8 mouse cellular contexts compared by ENCODE assay signal in the genomic region with DNA sequence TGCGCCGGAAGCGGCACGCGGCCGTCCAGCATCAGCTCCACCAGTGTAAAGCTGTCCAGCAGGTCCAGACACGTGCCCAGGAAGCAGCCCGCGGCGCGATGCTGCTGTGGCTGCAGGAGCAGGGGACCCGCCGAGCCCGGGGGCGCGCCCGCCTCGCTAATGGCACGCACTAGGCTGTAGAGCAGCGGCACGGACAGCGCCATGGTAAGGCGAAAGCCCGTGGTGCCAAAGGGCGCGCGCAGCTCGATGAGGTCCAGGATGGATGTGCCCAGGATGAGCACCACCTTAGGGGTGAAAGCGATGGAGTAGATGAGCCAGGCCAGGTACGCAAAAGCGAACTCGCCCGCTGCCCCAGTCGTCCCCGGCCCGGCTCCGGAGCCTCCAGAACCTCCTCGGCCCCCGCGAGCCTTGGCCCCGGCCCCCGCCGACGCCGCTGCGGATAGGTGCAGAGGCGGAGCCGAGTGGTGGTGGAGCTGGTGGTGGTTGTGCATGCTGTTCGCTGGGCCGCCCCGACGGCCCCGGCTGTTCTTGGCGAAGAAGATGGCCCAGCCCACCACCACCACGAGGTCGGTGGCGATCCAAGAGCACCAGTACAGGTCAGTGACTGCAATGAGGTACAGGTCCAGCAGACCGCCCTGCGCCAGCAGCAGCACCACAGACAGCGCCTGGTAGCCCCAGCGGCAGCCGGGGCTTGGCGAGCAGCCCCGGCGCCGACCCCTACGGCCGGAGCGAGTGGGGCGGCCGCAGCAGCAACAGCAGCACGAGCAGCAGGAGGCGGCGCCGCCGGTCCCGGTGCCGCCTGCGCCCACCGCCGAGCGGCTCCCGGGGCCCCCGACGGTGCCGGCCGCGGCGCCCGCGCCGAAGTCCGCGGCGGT. TPM values are rescaled to one million over a fixed set of nuclear protein-coding genes. Genes with fewer than 3 reads are reported as not detected.
DNase-seq lines count a peak whose midpoint lies in the region; ATAC-seq and TF ChIP-seq lines count a peak whose summit lies in the region.

No protein-coding gene starts in this region.

- H3K4me2 ChIP-seq in limb, embryonic 15.5 days, result peak overlapping the region; percentile 99
- peak overlapping the region; percentile 69 for H3K4me2 ChIP-seq in midbrain, postnatal 0 days (ENCODE audit: low read depth, low read length, poor library complexity, severe bottlenecking)

- peak overlapping the region; percentile 35 for H3K4me3 ChIP-seq in ES-Bruce4 (ENCODE audit: low read depth, low read length)
- H3K4me3 ChIP-seq in limb, embryonic 15.5 days, result peak overlapping the region; percentile 66
- H3K4me3 ChIP-seq in midbrain, postnatal 0 days (ENCODE audit: low read depth, low read length), result peak overlapping the region; percentile 74

- no peaks in the 10 kb centered on the region for H3K4me1 ChIP-seq in ES-Bruce4 (ENCODE audit: control insufficient read depth, insufficient read depth, low read length)
- peaks cover 25% of the 10 kb centered on the region for H3K4me1 ChIP-seq in limb, embryonic 15.5 days
- H3K4me1 ChIP-seq in midbrain, postnatal 0 days (ENCODE audit: insufficient read depth, low read length), result peaks cover 16% of the 10 kb centered on the region

- intact Hi-C loops in heart, postnatal 14 days (cut with DNase I), result no loop called here

- H3K9ac ChIP-seq in ES-Bruce4 (ENCODE audit: low read depth, poor library complexity, severe bottlenecking), result peak overlapping the region; percentile 74
- peak overlapping the region; percentile 37 for H3K9ac ChIP-seq in limb, embryonic 15.5 days
- peak overlapping the region; percentile 81 for H3K9ac ChIP-seq in midbrain, postnatal 0 days (replicated peaks; ENCODE audit: low read length, poor library complexity, severe bottlenecking)

- H3K27ac ChIP-seq in ES-Bruce4 (ENCODE audit: insufficient read depth, low read length), result no peak overlapping the region
- H3K27ac ChIP-seq in limb, embryonic 15.5 days, result no peak overlapping the region
- H3K27ac ChIP-seq in midbrain, postnatal 0 days (ENCODE audit: low read depth, low read length), result peak overlapping the region; percentile 87

- no peak for TF ChIP-seq CTCF in ES-Bruce4 (IDR thresholded peaks at IDR 0.05; ENCODE audit: low read depth, low read length)
- TF ChIP-seq CTCF in midbrain, postnatal 0 days (IDR thresholded peaks at IDR 0.05), result no peak

- H3K27me3 ChIP-seq in ES-Bruce4 (ENCODE audit: control insufficient read depth, insufficient read depth, low read length, poor library complexity, severe bottlenecking), result peaks cover 13% of the 10 kb centered on the region
- H3K27me3 ChIP-seq in limb, embryonic 15.5 days, result peaks cover 45% of the 10 kb centered on the region
- no peaks in the 10 kb centered on the region for H3K27me3 ChIP-seq in midbrain, postnatal 0 days (ENCODE audit: insufficient read depth, low read length)

- under 1% methylated on average over 84 of the region's 95 CpGs for WGBS in limb, embryonic 15.5 days
- under 1% methylated on average over 77 of the region's 95 CpGs for WGBS in midbrain, postnatal 0 days

- no peak for ATAC-seq in limb, embryonic 15.5 days (ENCODE audit: insufficient number of reproducible peaks, low FRiP score, low TSS enrichment, low read depth)
- peak; percentile 32 for ATAC-seq in midbrain, postnatal 0 days (ENCODE audit: low FRiP score)

- TF ChIP-seq POLR2A in ES-Bruce4 (IDR thresholded peaks at IDR 0.05; ENCODE audit: insufficient read depth, low read length), result no peak

- no peak for TF ChIP-seq EP300 in ES-Bruce4 (IDR thresholded peaks at IDR 0.05; ENCODE audit: insufficient read depth, low read depth, low read length)

- no peaks in the 10 kb centered on the region for H3K36me3 ChIP-seq in ES-Bruce4 (ENCODE audit: control insufficient read depth, insufficient read depth, low read length, poor library complexity, severe bottlenecking)
- H3K36me3 ChIP-seq in limb, embryonic 15.5 days, result no peaks in the 10 kb centered on the region
- no peaks in the 10 kb centered on the region for H3K36me3 ChIP-seq in midbrain, postnatal 0 days (ENCODE audit: insufficient read depth, low read length)

- DNase-seq in kidney, adult 18-20 months, result peak; percentile 36
- no peak for DNase-seq in kidney, adult 11 months
- peak; percentile 53 to 58 for DNase-seq in cerebellum, postnatal 10 days
- peak; percentile 19 to 49 for DNase-seq in heart, postnatal 14 days
- no peak for DNase-seq in midbrain, postnatal 0 days (ENCODE audit: low spot score)
- no peak for DNase-seq in frontal cortex, adult 2 months (ENCODE audit: extremely low spot score in 1 of 2, low spot score in 1 of 2)

- no peaks in the 10 kb centered on the region for H3K9me3 ChIP-seq in ES-Bruce4 (replicated peaks; ENCODE audit: control insufficient read depth, insufficient read depth, low read length, poor library complexity, severe bottlenecking)
- no peaks in the 10 kb centered on the region for H3K9me3 ChIP-seq in limb, embryonic 15.5 days
- no peaks in the 10 kb centered on the region for H3K9me3 ChIP-seq in midbrain, postnatal 0 days (ENCODE audit: low read length)

RNA-seq across cellular contexts. Expression of gene Tmem121b, which starts 0.9 kb away (rescaled TPM):
- not detected in 2 replicates for polyA plus RNA-seq in ES-Bruce4 (2011; ENCODE audit: insufficient read depth, insufficient read length, low read depth, missing spikeins)
- total RNA-seq in heart, postnatal 14 days (2021), result under 1 TPM in 1 of 2 experiments, not detected in 1; 0.05 TPM
- 0.05 TPM in 1 of 2 replicates, not detected in the other for polyA plus RNA-seq in limb, embryonic 15.5 days (2015; fragmentation: Nextera tagmentation; extraction: Ambion mirVana)
- total RNA-seq in midbrain, postnatal 0 days (2014; rRNA removed), result 27.2 and 30.5 TPM in 2 replicates
- polyA plus RNA-seq in midbrain, postnatal 0 days (2015; fragmentation: Nextera tagmentation; extraction: Ambion mirVana), result 2.5 and 2.7 TPM in 2 replicates
- 28.7 and 31.8 TPM in 2 replicates for polyA plus RNA-seq in frontal cortex, adult 2 months (2012; rRNA removed)

RNA-seq across cellular contexts. Expression of gene Il17ra, which starts 29.7 kb away (rescaled TPM):
- 3.8 and 4.3 TPM in 2 replicates for polyA plus RNA-seq in ES-Bruce4 (2011; ENCODE audit: insufficient read depth, insufficient read length, low read depth, missing spikeins)
- total RNA-seq in heart, postnatal 14 days (2021), result 1 to 10 TPM; 3.3 to 5.4 TPM
- polyA plus RNA-seq in limb, embryonic 15.5 days (2015; fragmentation: Nextera tagmentation; extraction: Ambion mirVana), result 8.1 and 8.7 TPM in 2 replicates
- 2.1 and 4.9 TPM in 2 replicates for total RNA-seq in midbrain, postnatal 0 days (2014; rRNA removed)
- polyA plus RNA-seq in midbrain, postnatal 0 days (2015; fragmentation: Nextera tagmentation; extraction: Ambion mirVana), result 2.0 and 2.3 TPM in 2 replicates
- 10.1 and 13.2 TPM in 2 replicates for polyA plus RNA-seq in frontal cortex, adult 2 months (2012; rRNA removed)

RNA-seq across cellular contexts. Expression of gene Hdhd5, which starts 38.4 kb away (rescaled TPM):
- 17.5 and 18.1 TPM in 2 replicates for polyA plus RNA-seq in ES-Bruce4 (2011; ENCODE audit: insufficient read depth, insufficient read length, low read depth, missing spikeins)
- 10 to 100 TPM; 20.1 to 21.7 TPM for total RNA-seq in heart, postnatal 14 days (2021)
- polyA plus RNA-seq in limb, embryonic 15.5 days (2015; fragmentation: Nextera tagmentation; extraction: Ambion mirVana), result 16.2 and 16.9 TPM in 2 replicates
- 35.2 and 39.3 TPM in 2 replicates for total RNA-seq in midbrain, postnatal 0 days (2014; rRNA removed)
- polyA plus RNA-seq in midbrain, postnatal 0 days (2015; fragmentation: Nextera tagmentation; extraction: Ambion mirVana), result 14.0 and 16.6 TPM in 2 replicates
- 43.0 and 48.3 TPM in 2 replicates for polyA plus RNA-seq in frontal cortex, adult 2 months (2012; rRNA removed)

Comparison
In these comparisons a context has a peak if more than half of its experiments do, and no peak if none do; other contexts are left out.
1. DNase-seq: peak in kidney, adult 18-20 months (single experiment), cerebellum, postnatal 10 days (2 of 2) and heart, postnatal 14 days (2 of 2); none in kidney, adult 11 months (single experiment), midbrain, postnatal 0 days (single experiment) and frontal cortex, adult 2 months (0 of 2).
2. Peak in every context shown above with its lines, with median percentiles within 50 percentile points of each other: H3K4me3 ChIP-seq and H3K9ac ChIP-seq.